Mouse (Mus musculus): Measurements from ENCODE around the gene Cd177. TPM values are rescaled to one million over a fixed set of nuclear protein-coding genes. Genes with fewer than 3 reads are reported as not detected.
"Not testable (repeated sequence)": the region's sequence is repeated elsewhere in the genome, so short reads cannot be mapped to it uniquely, and the experiment has no call there.

The Cd177 gene
- 0.11 TPM in 1 of 2 replicates, not detected in the other for polyA plus RNA-seq (2014; fragmentation: Nextera tagmentation; extraction: Ambion mirVana)

DNA sequence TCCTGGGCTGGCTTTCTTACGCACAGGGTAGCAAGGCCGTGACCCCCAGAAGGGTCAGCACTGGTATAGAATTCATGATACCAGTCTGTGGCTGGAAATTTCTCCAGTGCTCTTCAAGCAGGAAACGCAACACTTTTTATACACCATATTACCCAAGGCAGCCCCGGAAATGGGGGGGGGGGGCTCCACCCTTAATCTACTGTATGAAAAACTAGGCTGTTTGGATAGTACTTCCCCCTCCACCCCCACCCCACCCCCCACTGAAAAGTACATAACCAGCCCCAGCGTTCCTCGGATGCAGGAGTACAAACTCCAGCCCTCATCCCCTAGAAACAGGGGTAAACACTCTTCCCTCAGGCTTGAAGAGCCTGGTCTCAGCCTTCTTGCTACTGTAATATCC, at the start of gene Cd177:
Gene Cd177, minus strand, starts transcription at position 101 of the 400 bp plus-strand sequence.
- ATAC-seq (replicated peaks; ENCODE audit: insufficient number of reproducible peaks, low FRiP score, low TSS enrichment): no peak
- Histone ChIP-seq H3K27ac (ENCODE audit: low read depth, low read length) (no peak within 1 kb of the TSS), H3K4me3 (ENCODE audit: low read depth, low read length) (no peak within 1 kb of the TSS), H3K4me1 (ENCODE audit: control insufficient read depth, insufficient read depth, low read length) (no peaks in the 10 kb centered on the region), H3K27me3 (ENCODE audit: control insufficient read depth, insufficient read depth, low read length) (no peaks in the 10 kb centered on the region), H3K9me3 (replicated peaks; ENCODE audit: control insufficient read depth, low read length) (no peaks in the 10 kb centered on the region), H3K9ac (ENCODE audit: low read depth, low read length) (no peak within 1 kb of the TSS), H3K4me2 (no peak within 1 kb of the TSS), H3K36me3 (ENCODE audit: control insufficient read depth, insufficient read depth, low read length) (no peaks in the 10 kb centered on the region)
- WGBS (ENCODE audit: insufficient replicate concordance): 65% methylated on average over 6 of the region's 6 CpGs

DNA sequence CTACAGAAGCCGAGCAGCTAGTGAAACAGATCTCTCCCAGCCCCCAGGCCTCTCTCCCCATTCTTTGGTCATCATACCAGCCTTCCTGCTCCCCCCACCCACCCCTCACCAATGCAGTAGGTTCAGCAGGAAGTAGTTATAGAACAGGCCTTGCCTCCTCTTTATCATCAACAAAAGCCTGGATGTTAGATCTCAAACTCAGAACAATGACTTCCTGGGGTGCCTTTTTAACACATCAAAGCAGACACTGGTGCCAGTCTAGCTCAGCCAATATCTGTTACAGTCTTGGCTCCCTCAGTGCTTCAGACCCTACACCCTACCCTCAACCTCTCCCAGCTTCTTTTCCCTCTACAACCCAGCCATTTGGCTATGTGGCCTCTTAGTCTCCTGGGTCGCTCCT, 48.9 kb upstream of the Cd177 start:
- no peak overlapping the region for H3K9ac ChIP-seq (ENCODE audit: low read depth, low read length)
- no peaks in the 10 kb centered on the region for H3K9me3 ChIP-seq (replicated peaks; ENCODE audit: control insufficient read depth, low read length)
- H3K4me2 ChIP-seq: no peak overlapping the region
- no peaks in the 10 kb centered on the region for H3K36me3 ChIP-seq (ENCODE audit: control insufficient read depth, insufficient read depth, low read length)
- no peak overlapping the region for H3K4me3 ChIP-seq (ENCODE audit: low read depth, low read length)
- H3K27me3 ChIP-seq (ENCODE audit: control insufficient read depth, insufficient read depth, low read length): no peaks in the 10 kb centered on the region
- 35% methylated on average over 2 of the region's 2 CpGs for WGBS (ENCODE audit: insufficient replicate concordance)
- no peak for ATAC-seq (replicated peaks; ENCODE audit: insufficient number of reproducible peaks, low FRiP score, low TSS enrichment)
- H3K27ac ChIP-seq (ENCODE audit: low read depth, low read length): no peak overlapping the region
- no peaks in the 10 kb centered on the region for H3K4me1 ChIP-seq (ENCODE audit: control insufficient read depth, insufficient read depth, low read length)

DNA sequence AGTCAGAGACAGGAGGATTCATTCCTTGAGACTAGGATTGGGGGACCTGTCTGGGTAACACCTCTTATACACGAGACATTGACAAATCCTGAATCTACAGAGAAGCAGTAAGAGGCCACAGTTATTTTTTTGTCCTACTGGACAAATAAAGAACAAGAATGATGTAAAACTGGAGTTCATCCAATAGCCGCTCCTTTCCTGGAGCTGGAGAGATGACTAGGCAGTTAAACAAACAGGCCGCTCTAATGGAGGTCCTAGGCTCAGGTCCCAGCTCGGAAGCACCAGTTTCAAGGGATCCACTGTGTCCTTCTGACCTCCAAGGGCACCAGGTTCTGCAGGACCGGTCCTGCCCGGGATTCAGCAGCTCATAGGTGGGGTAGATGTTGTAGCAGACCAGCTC, 44.7 kb upstream of the Cd177 start:
- H3K27ac ChIP-seq (ENCODE audit: low read depth, low read length): no peak overlapping the region
- 53% methylated on average over 6 of the region's 6 CpGs for whole genome bisulfite sequencing (ENCODE audit: insufficient replicate concordance)
- ATAC-seq (replicated peaks; ENCODE audit: insufficient number of reproducible peaks, low FRiP score, low TSS enrichment): no peak
- no peaks in the 10 kb centered on the region for H3K27me3 ChIP-seq (ENCODE audit: control insufficient read depth, insufficient read depth, low read length)
- H3K4me2 ChIP-seq: no peak overlapping the region
- no peak overlapping the region for H3K9ac ChIP-seq (ENCODE audit: low read depth, low read length)
- H3K4me1 ChIP-seq (ENCODE audit: control insufficient read depth, insufficient read depth, low read length): no peaks in the 10 kb centered on the region
- no peak overlapping the region for H3K4me3 ChIP-seq (ENCODE audit: low read depth, low read length)
- H3K36me3 ChIP-seq (ENCODE audit: control insufficient read depth, insufficient read depth, low read length): no peaks in the 10 kb centered on the region
- H3K9me3 ChIP-seq (replicated peaks; ENCODE audit: control insufficient read depth, low read length): no peaks in the 10 kb centered on the region

DNA sequence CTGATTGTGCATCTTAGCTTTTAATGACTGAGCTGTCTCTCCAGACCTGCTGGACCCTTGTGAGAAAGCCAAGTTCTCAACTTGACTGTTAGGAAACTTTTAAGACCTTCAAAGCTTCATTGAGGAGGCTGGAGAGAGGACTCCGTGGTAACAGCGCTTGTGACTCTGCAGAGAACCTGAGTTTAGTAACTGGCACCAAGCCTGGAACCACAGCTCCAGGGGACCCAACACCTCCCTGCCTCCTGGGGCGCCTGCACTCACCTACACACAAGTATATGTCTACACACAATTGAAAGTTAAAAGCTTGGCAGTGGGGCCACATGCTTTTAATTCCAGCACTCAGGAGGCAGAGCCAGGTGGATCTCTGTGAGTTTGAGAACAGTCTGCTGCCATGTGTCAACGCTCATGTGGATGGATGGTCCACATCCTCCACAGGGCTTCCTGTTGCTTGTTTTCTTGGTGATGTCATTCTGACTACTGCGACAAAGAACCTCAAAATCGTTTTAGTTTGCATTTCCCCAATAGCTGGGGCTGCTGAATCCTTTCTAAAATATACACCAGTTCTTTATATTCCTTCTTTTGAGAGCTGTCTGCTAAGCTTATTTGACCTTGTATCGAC, 42.1 kb upstream of the Cd177 start:
- H3K36me3 ChIP-seq (ENCODE audit: control insufficient read depth, insufficient read depth, low read length): no peaks in the 10 kb centered on the region
- H3K27ac ChIP-seq (ENCODE audit: low read depth, low read length): no peak overlapping the region
- WGBS (ENCODE audit: insufficient replicate concordance): 56% methylated on average over 7 of the region's 7 CpGs
- no peak overlapping the region for H3K9ac ChIP-seq (ENCODE audit: low read depth, low read length)
- H3K4me3 ChIP-seq (ENCODE audit: low read depth, low read length): no peak overlapping the region
- no peaks in the 10 kb centered on the region for H3K4me1 ChIP-seq (ENCODE audit: control insufficient read depth, insufficient read depth, low read length)
- 0 out of 2 replicates have a peak, but pooled peaks cover 4% of the 10 kb centered on the region for H3K9me3 ChIP-seq (replicated peaks; ENCODE audit: control insufficient read depth, low read length)
- no peak for ATAC-seq (replicated peaks; ENCODE audit: insufficient number of reproducible peaks, low FRiP score, low TSS enrichment)
- H3K27me3 ChIP-seq (ENCODE audit: control insufficient read depth, insufficient read depth, low read length): no peaks in the 10 kb centered on the region
- no peak overlapping the region for H3K4me2 ChIP-seq

DNA sequence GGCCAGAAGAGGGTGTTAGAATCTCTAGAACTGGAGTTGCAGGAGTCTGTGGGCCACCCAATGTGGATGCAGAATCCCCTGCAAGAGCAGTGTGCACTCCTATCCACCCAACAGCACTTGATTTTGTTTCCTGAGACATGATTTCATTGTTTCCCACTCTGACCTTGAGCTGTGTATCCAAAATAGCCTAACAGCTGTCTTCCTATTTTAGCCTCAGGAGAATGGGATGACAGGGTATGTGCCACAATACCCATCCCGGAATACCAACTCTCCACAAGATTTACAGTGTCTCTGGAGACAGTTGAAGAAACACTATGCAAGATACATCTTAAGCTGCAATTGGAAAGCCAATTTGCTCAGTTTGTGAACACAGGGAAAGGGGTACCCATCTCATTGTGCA, 37.8 kb upstream of the Cd177 start:
- Histone ChIP-seq H3K4me2 (no peak overlapping the region), H3K4me3 (ENCODE audit: low read depth, low read length) (no peak overlapping the region), H3K36me3 (ENCODE audit: control insufficient read depth, insufficient read depth, low read length) (no peaks in the 10 kb centered on the region), H3K9ac (ENCODE audit: low read depth, low read length) (no peak overlapping the region), H3K4me1 (ENCODE audit: control insufficient read depth, insufficient read depth, low read length) (no peaks in the 10 kb centered on the region), H3K27me3 (ENCODE audit: control insufficient read depth, insufficient read depth, low read length) (no peaks in the 10 kb centered on the region), H3K9me3 (replicated peaks; ENCODE audit: control insufficient read depth, low read length) (peaks cover 9% of the 10 kb centered on the region; the same call in 1 of the 2 replicates), H3K27ac (ENCODE audit: low read depth, low read length) (no peak overlapping the region)
- no peak for ATAC-seq (replicated peaks; ENCODE audit: insufficient number of reproducible peaks, low FRiP score, low TSS enrichment)
- 86% methylated on average over 1 of the region's 1 CpGs for WGBS (ENCODE audit: insufficient replicate concordance)

DNA sequence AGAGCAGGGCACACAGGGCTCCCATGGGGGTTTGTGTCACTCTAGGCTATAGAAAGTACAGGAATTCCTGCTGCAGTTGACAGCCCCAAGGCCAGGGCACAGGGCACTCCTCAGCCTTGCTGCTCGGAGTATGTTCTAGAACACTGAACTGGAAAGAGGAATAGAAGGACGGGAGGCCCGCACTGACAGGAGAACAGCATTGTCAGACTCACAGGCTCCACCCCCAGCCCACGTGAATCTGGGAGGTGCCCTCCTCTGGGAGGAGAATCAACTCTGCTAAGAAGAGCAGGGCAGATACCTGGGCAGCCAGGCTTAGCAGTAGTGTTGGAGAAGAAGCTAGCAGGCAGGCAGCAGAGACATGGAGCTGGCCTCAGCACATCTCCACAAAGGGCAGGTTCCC, 16.8 kb upstream of the Cd177 start, which contains the start of gene Ceacam10:
Gene Ceacam10, plus strand, starts transcription at position 289 of the 400 bp plus-strand sequence.
- not testable (repeated sequence) for H3K9ac ChIP-seq (ENCODE audit: low read depth, low read length); H3K9me3 ChIP-seq (replicated peaks; ENCODE audit: control insufficient read depth, low read length); H3K27me3 ChIP-seq (ENCODE audit: control insufficient read depth, insufficient read depth, low read length); H3K4me3 ChIP-seq (ENCODE audit: low read depth, low read length); H3K4me2 ChIP-seq; H3K27ac ChIP-seq (ENCODE audit: low read depth, low read length); ATAC-seq (replicated peaks; ENCODE audit: insufficient number of reproducible peaks, low FRiP score, low TSS enrichment); H3K36me3 ChIP-seq (ENCODE audit: control insufficient read depth, insufficient read depth, low read length); H3K4me1 ChIP-seq (ENCODE audit: control insufficient read depth, insufficient read depth, low read length)
- 26% methylated on average over 4 of the region's 4 CpGs for WGBS (ENCODE audit: insufficient replicate concordance)

DNA sequence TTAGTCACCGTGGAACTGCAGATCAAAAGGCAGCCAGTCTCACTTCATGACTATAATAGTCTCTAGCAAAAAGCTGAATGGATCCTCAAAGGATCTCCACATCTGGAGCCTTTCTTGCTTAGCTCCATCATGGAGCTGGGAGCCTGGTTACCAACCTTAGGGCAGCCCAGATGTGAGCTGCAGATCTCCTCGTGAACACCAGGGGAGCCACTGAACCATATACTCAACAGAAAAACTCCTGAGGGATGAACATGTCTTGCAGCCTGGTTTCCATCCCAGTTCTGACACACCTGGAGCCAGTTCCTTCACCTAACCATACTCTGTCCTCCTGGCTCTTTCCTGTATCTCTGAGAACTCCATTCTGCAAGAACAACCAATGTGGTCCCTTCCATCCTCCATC, 16.0 kb upstream of the Cd177 start:
- Histone ChIP-seq H3K36me3 (ENCODE audit: control insufficient read depth, insufficient read depth, low read length) (no peaks in the 10 kb centered on the region), H3K27ac (ENCODE audit: low read depth, low read length) (no peak overlapping the region), H3K4me2 (no peak overlapping the region), H3K4me3 (ENCODE audit: low read depth, low read length) (no peak overlapping the region), H3K9me3 (replicated peaks; ENCODE audit: control insufficient read depth, low read length) (no peaks in the 10 kb centered on the region), H3K9ac (ENCODE audit: low read depth, low read length) (no peak overlapping the region), H3K4me1 (ENCODE audit: control insufficient read depth, insufficient read depth, low read length) (no peaks in the 10 kb centered on the region), H3K27me3 (ENCODE audit: control insufficient read depth, insufficient read depth, low read length) (no peaks in the 10 kb centered on the region)
- ATAC-seq (replicated peaks; ENCODE audit: insufficient number of reproducible peaks, low FRiP score, low TSS enrichment): no peak
- WGBS (ENCODE audit: insufficient replicate concordance): 66% methylated on average over 2 of the region's 2 CpGs

DNA sequence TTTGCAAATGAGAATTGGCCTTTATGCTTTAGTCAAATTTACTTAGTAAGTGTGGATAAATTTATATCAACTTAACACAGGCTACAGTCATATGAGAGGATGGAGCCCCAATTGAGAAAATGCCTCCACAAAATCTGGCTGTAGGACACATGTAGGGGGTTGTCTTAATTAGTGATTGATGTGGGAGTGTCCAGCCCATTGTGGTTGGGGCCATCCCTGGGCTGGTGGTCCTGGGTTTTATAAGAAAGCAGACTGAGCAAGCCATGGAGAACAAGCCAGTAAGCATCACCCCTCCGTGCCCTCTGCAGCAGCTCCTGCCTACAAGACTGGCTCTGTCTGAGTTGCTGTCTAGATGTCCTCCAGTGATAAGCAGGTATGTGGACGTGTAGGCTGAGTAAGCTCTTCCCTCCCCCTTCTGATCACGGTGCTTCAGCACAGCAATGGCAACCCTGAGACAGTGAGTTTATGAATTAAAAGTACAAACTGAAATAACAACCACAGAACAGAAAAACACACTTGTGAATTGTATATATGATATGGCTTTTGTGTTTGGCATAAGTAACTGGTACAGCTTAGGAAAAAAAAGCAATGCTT, 13.9 kb upstream of the Cd177 start:
- WGBS (ENCODE audit: insufficient replicate concordance): 32% methylated on average over 3 of the region's 3 CpGs
- H3K9ac ChIP-seq (ENCODE audit: low read depth, low read length): no peak overlapping the region
- no peak overlapping the region for H3K4me2 ChIP-seq
- no peaks in the 10 kb centered on the region for H3K9me3 ChIP-seq (replicated peaks; ENCODE audit: control insufficient read depth, low read length)
- no peak for ATAC-seq (replicated peaks; ENCODE audit: insufficient number of reproducible peaks, low FRiP score, low TSS enrichment)
- H3K4me1 ChIP-seq (ENCODE audit: control insufficient read depth, insufficient read depth, low read length): no peaks in the 10 kb centered on the region
- H3K27me3 ChIP-seq (ENCODE audit: control insufficient read depth, insufficient read depth, low read length): no peaks in the 10 kb centered on the region
- no peak overlapping the region for H3K27ac ChIP-seq (ENCODE audit: low read depth, low read length)
- H3K36me3 ChIP-seq (ENCODE audit: control insufficient read depth, insufficient read depth, low read length): no peaks in the 10 kb centered on the region
- H3K4me3 ChIP-seq (ENCODE audit: low read depth, low read length): no peak overlapping the region

DNA sequence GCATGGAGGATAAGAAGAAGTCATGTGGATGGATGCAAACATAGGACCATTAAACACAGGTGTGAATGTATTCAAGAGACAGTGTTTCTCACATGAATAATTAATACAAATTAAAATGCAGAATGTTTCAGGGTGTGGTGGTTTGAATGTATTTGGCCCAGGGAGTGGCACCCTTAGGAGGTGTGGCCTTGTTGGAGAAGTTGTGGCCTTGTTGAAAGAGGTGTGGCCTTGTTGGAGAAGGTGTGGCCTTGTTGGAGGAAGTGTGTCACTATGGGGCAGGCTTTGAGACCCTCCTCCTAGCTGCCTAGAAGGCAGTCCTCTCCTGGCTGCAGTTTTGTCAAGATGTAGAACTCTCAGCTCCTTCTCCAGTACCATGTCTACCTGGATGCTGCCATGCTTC, 11.2 kb upstream of the Cd177 start:
- no peak for ATAC-seq (replicated peaks; ENCODE audit: insufficient number of reproducible peaks, low FRiP score, low TSS enrichment)
- Histone ChIP-seq H3K27ac (ENCODE audit: low read depth, low read length) (no peak overlapping the region), H3K4me1 (ENCODE audit: control insufficient read depth, insufficient read depth, low read length) (no peaks in the 10 kb centered on the region), H3K36me3 (ENCODE audit: control insufficient read depth, insufficient read depth, low read length) (no peaks in the 10 kb centered on the region), H3K4me2 (no peak overlapping the region), H3K9me3 (replicated peaks; ENCODE audit: control insufficient read depth, low read length) (no peaks in the 10 kb centered on the region), H3K9ac (ENCODE audit: low read depth, low read length) (no peak overlapping the region), H3K4me3 (ENCODE audit: low read depth, low read length) (no peak overlapping the region), H3K27me3 (ENCODE audit: control insufficient read depth, insufficient read depth, low read length) (no peaks in the 10 kb centered on the region)
